Mouse (Mus musculus) neural tube, embryonic 13.5 days (tissue): Measurements from ENCODE around the gene Rnf43. TPM values are rescaled to one million over a fixed set of nuclear protein-coding genes. Genes with fewer than 3 reads are reported as not detected.

Experiments used
- ATAC-seq: fragments of 200-750 bp; cut with Nextera tagmentation; 2 replicates; pipeline ENCODE4 v1.8.0; 2017; ENCODE audit warnings: low read depth, mild to moderate bottlenecking, moderate TSS enrichment, moderate library complexity
- H3K27ac ChIP-seq: fragments of 300-500 bp; sonication (generic); replicated peaks from 2 replicates; pipeline ENCODE4 v1.5.1; 2015; ENCODE audit warnings: moderate library complexity, mild to moderate bottlenecking, inconsistent platforms
- H3K27me3 ChIP-seq: fragments of 300-500 bp; sonication (generic); 2 replicates; pipeline ENCODE4 v1.6.1; 2015; ENCODE audit warnings: mild to moderate bottlenecking, inconsistent platforms
- H3K36me3 ChIP-seq: fragments of 300-500 bp; sonication (generic); 2 replicates; pipeline ENCODE4 v1.6.1; 2015; ENCODE audit warnings: mild to moderate bottlenecking, inconsistent platforms
- H3K4me1 ChIP-seq: fragments of 300-500 bp; sonication (generic); replicated peaks from 2 replicates; pipeline ENCODE4 v1.6.1; 2015; ENCODE audit warnings: inconsistent platforms
- H3K4me2 ChIP-seq: fragments of 300-500 bp; sonication (generic); 2 replicates; pipeline ENCODE4 v1.6.1; 2015; ENCODE audit warnings: inconsistent platforms, mild to moderate bottlenecking, moderate library complexity
- H3K4me3 ChIP-seq: fragments of 300-500 bp; sonication (generic); 2 replicates; pipeline ENCODE4 v1.5.1; 2015; ENCODE audit warnings: mild to moderate bottlenecking, inconsistent platforms
- H3K9ac ChIP-seq: fragments of 300-500 bp; sonication (generic); 2 replicates; pipeline ENCODE4 v1.6.1; 2015; ENCODE audit warnings: moderate library complexity, mild to moderate bottlenecking, inconsistent platforms
- H3K9me3 ChIP-seq: fragments of 300-500 bp; sonication (generic); 2 replicates; pipeline ENCODE4 v1.6.1; 2016; ENCODE audit warnings: inconsistent platforms
- WGBS: fragments of 180-500 bp; shearing (Covaris S2); methylation state at CpG from one replicate; pipeline ENCODE4 v1.1.7; 2015; 5-methylcytosine and 5-hydroxymethylcytosine counted together
- microRNA counts: library from miRNA; unstranded; fragments of <30 nt; microRNA quantifications from one replicate; lab custom pipeline; 2016
- microRNA-seq: library from miRNA; unstranded; fragments of <30 nt; microRNA quantifications from one replicate; pipeline ENCODE4, GENCODE M21; 2016
- polyA plus RNA-seq: library from polyadenylated mRNA; unstranded; fragments of >200 nt; fragmentation: Nextera tagmentation; extraction: Ambion mirVana; gene quantifications from 2 replicates; pipeline ENCODE4 v1.2.1, GENCODE M21; 2015

Gene Rnf43
- polyA plus RNA-seq, 1 experiment from 2014 or later, result 0.68 TPM

- H3K4me3 ChIP-seq, result peak overlapping the region; percentile 29
- ATAC-seq, result peak; percentile 69
- H3K36me3 ChIP-seq, result peaks cover 65% of the 10 kb centered on the region
- H3K9me3 ChIP-seq, result no peaks in the 10 kb centered on the region
- H3K27ac ChIP-seq, result no peak overlapping the region
- whole genome bisulfite sequencing, result 7% methylated on average over 31 of the region's 32 CpGs
- peaks cover 42% of the 10 kb centered on the region for H3K27me3 ChIP-seq
- peak overlapping the region; percentile 64 for H3K9ac ChIP-seq
- H3K4me2 ChIP-seq, result peak overlapping the region; percentile 59
- peaks cover 15% of the 10 kb centered on the region for H3K4me1 ChIP-seq
These were observed 115.7 kb downstream of the Rnf43 start for GRCm38 (mm10) chr11:87778100-87778765.

- H3K9ac ChIP-seq, result 0 out of 2 replicates have a peak overlapping the region, but pooled peaks have one; percentile 64
- 46% methylated on average over 12 of the region's 12 CpGs for WGBS
- peaks cover 15% of the 10 kb centered on the region for H3K4me1 ChIP-seq
- no peak overlapping the region for H3K27ac ChIP-seq
- peaks cover 63% of the 10 kb centered on the region for H3K36me3 ChIP-seq
- H3K27me3 ChIP-seq, result peaks cover 42% of the 10 kb centered on the region
- peak overlapping the region; percentile 29; the same call in 1 of the 2 replicates for H3K4me3 ChIP-seq
- no peaks in the 10 kb centered on the region for H3K9me3 ChIP-seq
- ATAC-seq, result no peak
- H3K4me2 ChIP-seq, result peak overlapping the region; percentile 59
These were observed 116.4 kb downstream of the Rnf43 start for GRCm38 (mm10) chr11:87778915-87779314.

- Histone ChIP-seq H3K27me3 (peaks cover 42% of the 10 kb centered on the region), H3K4me3 (no peak overlapping the region), H3K36me3 (peaks cover 63% of the 10 kb centered on the region), H3K4me2 (no peak overlapping the region), H3K27ac (no peak overlapping the region), H3K9me3 (no peaks in the 10 kb centered on the region), H3K9ac (no peak overlapping the region), H3K4me1 (peaks cover 15% of the 10 kb centered on the region)
- WGBS, result 84% methylated on average over 4 of the region's 4 CpGs
- no peak for ATAC-seq
These were observed 116.9 kb downstream of the Rnf43 start for GRCm38 (mm10) chr11:87779392-87779791.

GRCm38 (mm10) chr11:87780130-87780529 is 117.6 kb downstream of the Rnf43 start:
- H3K27ac ChIP-seq, result no peak overlapping the region
- H3K9me3 ChIP-seq, result no peaks in the 10 kb centered on the region
- 87% methylated on average over 8 of the region's 8 CpGs for WGBS
- H3K4me1 ChIP-seq, result peaks cover 15% of the 10 kb centered on the region
- no peak overlapping the region for H3K9ac ChIP-seq
- H3K4me2 ChIP-seq, result no peak overlapping the region
- peaks cover 64% of the 10 kb centered on the region for H3K36me3 ChIP-seq
- H3K4me3 ChIP-seq, result no peak overlapping the region
- peaks cover 42% of the 10 kb centered on the region for H3K27me3 ChIP-seq
- no peak for ATAC-seq

MicroRNAs within 50 kb of the gene (microRNA counts, 519-probe panel; counts per million panel counts)
- microRNA mmu-miR-142-3p (lab: Ali Mortazavi, UCI), result 3,398 counts per million, percentile 46 among the panel's probes with 10 or more counts
- microRNA mmu-miR-142-5p (lab: Ali Mortazavi, UCI), result 4,176 counts per million, percentile 71 among the panel's probes with 10 or more counts

Small RNAs within 50 kb of the gene (microRNA-seq; reads per million reads assigned to microRNA genes)
- not detected for gene Mir142
- not detected for gene Mir142b

Other genes starting within 250 kb of the Rnf43 start
- not detected in 2 replicates for gene Gm11492, start 96.1 kb upstream of the Rnf43 start, polyA plus RNA-seq
- 21.9 and 27.2 TPM in 2 replicates for gene Sept4, start 93.8 kb upstream of the Rnf43 start, polyA plus RNA-seq
- gene Mtmr4, start 70.6 kb upstream of the Rnf43 start, polyA plus RNA-seq, result 54.4 and 58.2 TPM in 2 replicates
- 0.59 and 0.63 TPM in 2 replicates for gene Hsf5, start 45.6 kb upstream of the Rnf43 start, polyA plus RNA-seq
- gene Supt4a, start 74.8 kb downstream of the Rnf43 start, polyA plus RNA-seq, result 165 and 166 TPM in 2 replicates
- 24.9 and 27.0 TPM in 2 replicates for gene Tspoap1, start 97.8 kb downstream of the Rnf43 start, polyA plus RNA-seq
- gene Mpo, start 130.9 kb downstream of the Rnf43 start, polyA plus RNA-seq, result 1.2 and 1.5 TPM in 2 replicates
- 0.18 and 0.39 TPM in 2 replicates for gene Lpo, start 165.6 kb downstream of the Rnf43 start, polyA plus RNA-seq
- gene Mks1, start 190.5 kb downstream of the Rnf43 start, polyA plus RNA-seq, result 12.7 and 15.0 TPM in 2 replicates
- 0.10 TPM in 1 of 2 replicates, not detected in the other for gene Epx, start 212.8 kb downstream of the Rnf43 start, polyA plus RNA-seq
- not detected in 2 replicates for gene Olfr462, start 229.5 kb downstream of the Rnf43 start, polyA plus RNA-seq
- not detected in 2 replicates for gene Olfr463, start 234.7 kb downstream of the Rnf43 start, polyA plus RNA-seq